Mouse (Mus musculus): ENCODE results near the gene Cntn4.

Cntn4 gene

GRCm38 (mm10) chr6:106675581-106675980 is 998.1 kb downstream of the Cntn4 start:
- DNase-seq, result no peak

GRCm38 (mm10) chr6:106701931-106702330 is 1024.5 kb downstream of the Cntn4 start:
- peak; percentile 2 for DNase-seq

- DNase-seq, result no peak
Observed at GRCm38 (mm10) chr6:106705506-106706035, 1028.1 kb downstream of the Cntn4 start.

- no peak for DNase-seq
Observed at GRCm38 (mm10) chr6:106725642-106726041, 1048.2 kb downstream of the Cntn4 start.

- DNase-seq, result no peak
Observed at GRCm38 (mm10) chr6:106726078-106726477, 1048.6 kb downstream of the Cntn4 start.

GRCm38 (mm10) chr6:106727703-106728102 is 1050.2 kb downstream of the Cntn4 start:
- no peak for DNase-seq

GRCm38 (mm10) chr6:106729682-106730314 is 1052.3 kb downstream of the Cntn4 start:
- no peak for DNase-seq

- no peak for DNase-seq
Observed at GRCm38 (mm10) chr6:106732563-106732962, 1055.1 kb downstream of the Cntn4 start.

GRCm38 (mm10) chr6:106738229-106738628 is 1060.8 kb downstream of the Cntn4 start:
- no peak for DNase-seq

- DNase-seq, result no peak
Observed at GRCm38 (mm10) chr6:106740244-106740825, 1062.9 kb downstream of the Cntn4 start.

GRCm38 (mm10) chr6:106743556-106744233 is 1066.2 kb downstream of the Cntn4 start:
- DNase-seq, result no peak

GRCm38 (mm10) chr6:106745673-106746394 is 1068.4 kb downstream of the Cntn4 start:
- DNase-seq, result no peak

- no peak for DNase-seq
Observed at GRCm38 (mm10) chr6:106747251-106747650, 1069.8 kb downstream of the Cntn4 start.

GRCm38 (mm10) chr6:106747804-106748203 is 1070.3 kb downstream of the Cntn4 start:
- DNase-seq, result no peak

Data from retina, postnatal 1 day (tissue).